Mouse (Mus musculus) olfactory bulb, adult 2 months (tissue): Measurements from ENCODE around the gene E2f2.

Source experiments
- CTCF ChIP-seq: fragments of 200-500 bp; IDR thresholded peaks from 2 replicates; pipeline ENCODE4 v1.5.1; 2012; ENCODE audit warnings: low read depth, mild to moderate bottlenecking, low read length, moderate library complexity; ENCODE audit not compliant: insufficient read depth
- POLR2A ChIP-seq: fragments of 200-500 bp; IDR thresholded peaks from 2 replicates; pipeline ENCODE4 v1.6.1; 2012; ENCODE audit warnings: mild to moderate bottlenecking, low read depth, low read length, moderate library complexity; ENCODE audit not compliant: insufficient read depth

DNA sequence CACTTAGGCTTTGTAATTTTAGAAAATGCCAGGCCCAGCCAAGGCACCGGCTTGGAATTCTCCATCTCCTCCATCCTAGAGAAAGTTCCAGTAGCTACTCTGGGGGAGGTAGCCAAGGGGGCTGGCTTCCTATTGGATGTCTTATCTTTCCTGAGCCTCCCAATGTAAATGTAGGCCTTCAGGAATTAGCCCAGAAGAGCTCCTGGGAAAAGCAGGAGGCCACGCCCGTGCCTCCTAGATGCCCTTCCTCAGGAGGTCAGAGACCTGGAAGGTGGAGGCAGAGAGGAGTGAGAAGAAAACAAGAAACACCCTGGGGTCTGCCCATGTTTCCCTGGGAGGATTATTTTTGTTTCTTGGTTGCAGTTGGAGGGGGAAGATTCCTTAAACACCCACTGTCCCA is 21.4 kb downstream of the E2f2 start:
- no peak for TF ChIP-seq POLR2A
- TF ChIP-seq CTCF: no peak
